Mouse (Mus musculus): Measurements from ENCODE around the gene Tlr2. TPM values are rescaled to one million over a fixed set of nuclear protein-coding genes. Genes with fewer than 3 reads are reported as not detected.
"Not testable (repeated sequence)": the region's sequence is repeated elsewhere in the genome, so short reads cannot be mapped to it uniquely, and the experiment has no call there.

Gene Tlr2
- total and polyA plus RNA-seq, 2 experiments from 2014 or later, result 0.88 to 1.9 TPM

- 77% methylated on average over 2 of the region's 2 CpGs for WGBS
- no peaks in the 10 kb centered on the region for H3K27me3 ChIP-seq (ENCODE audit: insufficient read depth, low read length)
- no peaks in the 10 kb centered on the region for H3K4me1 ChIP-seq (ENCODE audit: insufficient read depth, low read length)
- no peak overlapping the region for H3K27ac ChIP-seq
- TF ChIP-seq CTCF (IDR thresholded peaks at IDR 0.05; ENCODE audit: low read depth), result no peak
- DNase-seq (ENCODE audit: low spot score) (no peak), ATAC-seq (no peak)
- no peak overlapping the region for H3K4me2 ChIP-seq (ENCODE audit: low read depth, low read length)
- H3K9me3 ChIP-seq (ENCODE audit: low read length), result no peaks in the 10 kb centered on the region
- H3K36me3 ChIP-seq (ENCODE audit: insufficient read depth, low read length), result no peaks in the 10 kb centered on the region
- H3K4me3 ChIP-seq (ENCODE audit: low read length), result no peak overlapping the region
- H3K9ac ChIP-seq (replicated peaks; ENCODE audit: low read length), result no peak overlapping the region
Observed at GRCm38 (mm10) chr3:83869776-83870175, 28.2 kb upstream of the Tlr2 start.

GRCm38 (mm10) chr3:83867026-83867425 lies 25.5 kb upstream of the Tlr2 start:
- H3K4me2 ChIP-seq (ENCODE audit: low read depth, low read length); H3K4me3 ChIP-seq (ENCODE audit: low read length); H3K36me3 ChIP-seq (ENCODE audit: insufficient read depth, low read length); H3K27ac ChIP-seq; H3K9ac ChIP-seq (replicated peaks; ENCODE audit: low read length); H3K4me1 ChIP-seq (ENCODE audit: insufficient read depth, low read length); H3K27me3 ChIP-seq (ENCODE audit: insufficient read depth, low read length); H3K9me3 ChIP-seq (ENCODE audit: low read length); DNase-seq (ENCODE audit: low spot score); ATAC-seq: not testable (repeated sequence)

GRCm38 (mm10) chr3:83865216-83865615 lies 23.6 kb upstream of the Tlr2 start:
- Histone ChIP-seq H3K9me3 (ENCODE audit: low read length) (no peaks in the 10 kb centered on the region), H3K36me3 (ENCODE audit: insufficient read depth, low read length) (no peaks in the 10 kb centered on the region), H3K4me1 (ENCODE audit: insufficient read depth, low read length) (no peaks in the 10 kb centered on the region), H3K9ac (replicated peaks; ENCODE audit: low read length) (no peak overlapping the region), H3K27ac (no peak overlapping the region), H3K27me3 (ENCODE audit: insufficient read depth, low read length) (no peaks in the 10 kb centered on the region), H3K4me3 (ENCODE audit: low read length) (no peak overlapping the region), H3K4me2 (ENCODE audit: low read depth, low read length) (no peak overlapping the region)
- no peak for DNase-seq (ENCODE audit: low spot score)
- TF ChIP-seq CTCF (IDR thresholded peaks at IDR 0.05; ENCODE audit: low read depth), result no peak
- no peak for ATAC-seq
- WGBS, result 94% methylated on average over 2 of the region's 2 CpGs

- Histone ChIP-seq H3K27me3 (ENCODE audit: insufficient read depth, low read length) (no peaks in the 10 kb centered on the region), H3K27ac (no peak overlapping the region), H3K4me2 (ENCODE audit: low read depth, low read length) (no peak overlapping the region), H3K9ac (replicated peaks; ENCODE audit: low read length) (no peak overlapping the region), H3K4me1 (ENCODE audit: insufficient read depth, low read length) (no peaks in the 10 kb centered on the region), H3K9me3 (ENCODE audit: low read length) (no peaks in the 10 kb centered on the region), H3K36me3 (ENCODE audit: insufficient read depth, low read length) (no peaks in the 10 kb centered on the region), H3K4me3 (ENCODE audit: low read length) (no peak overlapping the region)
- ATAC-seq, result no peak
- no peak for TF ChIP-seq CTCF (IDR thresholded peaks at IDR 0.05; ENCODE audit: low read depth)
- DNase-seq (ENCODE audit: low spot score), result no peak
- WGBS, result 76% methylated on average over 9 of the region's 9 CpGs
Observed at GRCm38 (mm10) chr3:83864064-83864548, 22.5 kb upstream of the Tlr2 start.

GRCm38 (mm10) chr3:83862956-83863355 lies 21.4 kb upstream of the Tlr2 start:
- Histone ChIP-seq H3K4me1 (ENCODE audit: insufficient read depth, low read length) (no peaks in the 10 kb centered on the region), H3K36me3 (ENCODE audit: insufficient read depth, low read length) (no peaks in the 10 kb centered on the region), H3K4me3 (ENCODE audit: low read length) (no peak overlapping the region), H3K27me3 (ENCODE audit: insufficient read depth, low read length) (no peaks in the 10 kb centered on the region), H3K9ac (replicated peaks; ENCODE audit: low read length) (no peak overlapping the region), H3K27ac (no peak overlapping the region), H3K9me3 (ENCODE audit: low read length) (no peaks in the 10 kb centered on the region), H3K4me2 (ENCODE audit: low read depth, low read length) (no peak overlapping the region)
- no peak for DNase-seq (ENCODE audit: low spot score)
- 0 out of 2 replicates have a peak, but pooled peaks have one; percentile 43 for ATAC-seq
- no peak for TF ChIP-seq CTCF (IDR thresholded peaks at IDR 0.05; ENCODE audit: low read depth)
- 61% methylated on average over 1 of the region's 1 CpGs for WGBS

GRCm38 (mm10) chr3:83859595-83859994 lies 18.0 kb upstream of the Tlr2 start:
- Histone ChIP-seq H3K4me3 (ENCODE audit: low read length) (no peak overlapping the region), H3K27me3 (ENCODE audit: insufficient read depth, low read length) (no peaks in the 10 kb centered on the region), H3K9ac (replicated peaks; ENCODE audit: low read length) (no peak overlapping the region), H3K4me2 (ENCODE audit: low read depth, low read length) (no peak overlapping the region), H3K9me3 (ENCODE audit: low read length) (no peaks in the 10 kb centered on the region), H3K36me3 (ENCODE audit: insufficient read depth, low read length) (no peaks in the 10 kb centered on the region), H3K27ac (no peak overlapping the region), H3K4me1 (ENCODE audit: insufficient read depth, low read length) (no peaks in the 10 kb centered on the region)
- no peak for DNase-seq (ENCODE audit: low spot score)
- TF ChIP-seq CTCF (IDR thresholded peaks at IDR 0.05; ENCODE audit: low read depth), result no peak
- ATAC-seq, result no peak
- WGBS, result 82% methylated on average over 7 of the region's 7 CpGs

GRCm38 (mm10) chr3:83859071-83859470 lies 17.5 kb upstream of the Tlr2 start:
- no peak for TF ChIP-seq CTCF (IDR thresholded peaks at IDR 0.05; ENCODE audit: low read depth)
- H3K4me2 ChIP-seq (ENCODE audit: low read depth, low read length), result no peak overlapping the region
- H3K27ac ChIP-seq, result no peak overlapping the region
- H3K4me3 ChIP-seq (ENCODE audit: low read length), result no peak overlapping the region
- ATAC-seq (no peak), DNase-seq (ENCODE audit: low spot score) (no peak)
- 58% methylated on average over 3 of the region's 3 CpGs for WGBS
- no peaks in the 10 kb centered on the region for H3K27me3 ChIP-seq (ENCODE audit: insufficient read depth, low read length)
- H3K36me3 ChIP-seq (ENCODE audit: insufficient read depth, low read length), result no peaks in the 10 kb centered on the region
- H3K4me1 ChIP-seq (ENCODE audit: insufficient read depth, low read length), result no peaks in the 10 kb centered on the region
- no peaks in the 10 kb centered on the region for H3K9me3 ChIP-seq (ENCODE audit: low read length)
- H3K9ac ChIP-seq (replicated peaks; ENCODE audit: low read length), result no peak overlapping the region

Measured in hindbrain, postnatal 0 days (tissue).